Mouse (Mus musculus): ENCODE measurements around the gene Hif1an. TPM values are rescaled to one million over a fixed set of nuclear protein-coding genes. Genes with fewer than 3 reads are reported as not detected.

Gene Hif1an
- polyA plus RNA-seq, 1 experiment: 13.5 TPM

GRCm38 (mm10) chr19:44589591-44590223 is 27.1 kb downstream of the Hif1an start:
- Histone ChIP-seq H3K79me2 (ENCODE audit: control insufficient read depth, insufficient read depth) (no peaks in the 10 kb centered on the region), H3K27me3 (ENCODE audit: control insufficient read depth, insufficient read depth, insufficient read length) (peaks cover 57% of the 10 kb centered on the region), H3K79me3 (ENCODE audit: low read depth) (no peaks in the 10 kb centered on the region), H3K36me3 (ENCODE audit: control insufficient read depth, insufficient read depth) (no peaks in the 10 kb centered on the region), H3ac (ENCODE audit: control insufficient read depth, insufficient read length, low read depth) (no peak overlapping the region), H3K4me3 (ENCODE audit: insufficient read depth, poor library complexity, severe bottlenecking) (no peak overlapping the region)
- no peak for TF ChIP-seq USF1 (IDR thresholded peaks at IDR 0.05; ENCODE audit: low read depth)
- no peak for TF ChIP-seq MYOG (IDR thresholded peaks at IDR 0.05; ENCODE audit: control insufficient read depth, extremely low read depth, insufficient read length)
- TF ChIP-seq MYOD1 (IDR thresholded peaks at IDR 0.05; ENCODE audit: control insufficient read depth, insufficient read length, low read depth): no peak
- no peak for TF ChIP-seq CTCF (IDR thresholded peaks at IDR 0.05; ENCODE audit: control insufficient read depth, insufficient read depth, insufficient read length)
- TF ChIP-seq MAX (IDR thresholded peaks at IDR 0.05): no peak
- TF ChIP-seq FOSL1 (IDR thresholded peaks at IDR 0.05; ENCODE audit: insufficient read depth, low read length, poor library complexity, severe bottlenecking): no peak
- TF ChIP-seq CEBPB (IDR thresholded peaks at IDR 0.05; ENCODE audit: low read depth): no peak

DNA sequence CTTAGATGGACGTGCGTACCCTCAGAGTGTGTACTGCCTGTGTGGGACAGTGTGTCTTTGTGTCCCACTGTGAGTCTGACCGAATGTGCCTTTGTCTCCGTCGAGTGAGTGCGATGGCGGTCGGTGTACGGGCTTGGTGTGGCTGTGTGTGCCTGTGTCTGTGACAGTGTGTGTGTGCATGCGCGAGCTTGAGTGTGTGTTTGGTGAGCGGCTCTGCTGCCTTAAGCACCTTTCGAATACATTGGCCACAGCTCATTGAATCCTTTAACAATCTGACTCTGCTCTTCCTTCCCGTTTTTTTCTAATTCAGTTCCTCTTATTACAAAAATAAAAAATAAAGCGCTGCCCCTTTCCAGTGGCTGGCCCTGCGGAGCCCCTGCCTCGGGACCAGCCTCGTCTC is 28.3 kb downstream of the Hif1an start:
- no peaks in the 10 kb centered on the region for H3K79me2 ChIP-seq (ENCODE audit: control insufficient read depth, insufficient read depth)
- no peak for TF ChIP-seq MYOD1 (IDR thresholded peaks at IDR 0.05; ENCODE audit: control insufficient read depth, insufficient read length, low read depth)
- no peaks in the 10 kb centered on the region for H3K79me3 ChIP-seq (ENCODE audit: low read depth)
- no peak overlapping the region for H3ac ChIP-seq (ENCODE audit: control insufficient read depth, insufficient read length, low read depth)
- no peaks in the 10 kb centered on the region for H3K36me3 ChIP-seq (ENCODE audit: control insufficient read depth, insufficient read depth)
- H3K27me3 ChIP-seq (ENCODE audit: control insufficient read depth, insufficient read depth, insufficient read length): peaks cover 56% of the 10 kb centered on the region
- H3K4me3 ChIP-seq (ENCODE audit: insufficient read depth, poor library complexity, severe bottlenecking): no peak overlapping the region

DNA sequence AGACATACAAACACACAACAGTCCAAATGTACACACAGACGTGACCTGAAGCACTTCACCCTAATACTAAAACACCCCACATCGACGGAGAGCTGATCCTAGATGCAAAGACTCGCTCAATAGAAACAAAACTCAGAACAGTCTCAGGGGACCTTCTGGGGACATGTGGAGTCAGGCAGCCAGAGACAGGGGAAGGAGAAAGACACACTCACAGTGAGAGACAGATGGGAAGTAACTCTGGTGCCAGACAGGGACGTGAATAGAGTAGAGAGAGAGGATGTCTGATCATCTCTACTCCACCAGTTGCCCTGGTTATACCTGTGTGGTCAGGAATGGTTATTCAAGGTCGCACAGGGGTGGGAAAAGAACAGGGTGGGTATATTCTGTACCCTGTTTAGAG is 29.0 kb downstream of the Hif1an start:
- TF ChIP-seq CEBPB (IDR thresholded peaks at IDR 0.05; ENCODE audit: low read depth) (no peak), CTCF (IDR thresholded peaks at IDR 0.05; ENCODE audit: control insufficient read depth, insufficient read depth, insufficient read length) (no peak), MYOG (IDR thresholded peaks at IDR 0.05; ENCODE audit: control insufficient read depth, extremely low read depth, insufficient read length) (no peak), FOSL1 (IDR thresholded peaks at IDR 0.05; ENCODE audit: insufficient read depth, low read length, poor library complexity, severe bottlenecking) (no peak), MAX (IDR thresholded peaks at IDR 0.05) (no peak), MYOD1 (IDR thresholded peaks at IDR 0.05; ENCODE audit: control insufficient read depth, insufficient read length, low read depth) (no peak), USF1 (IDR thresholded peaks at IDR 0.05; ENCODE audit: low read depth) (no peak)
- Histone ChIP-seq H3K27me3 (ENCODE audit: control insufficient read depth, insufficient read depth, insufficient read length) (peaks cover 60% of the 10 kb centered on the region), H3K4me3 (ENCODE audit: insufficient read depth, poor library complexity, severe bottlenecking) (no peak overlapping the region), H3ac (ENCODE audit: control insufficient read depth, insufficient read length, low read depth) (no peak overlapping the region), H3K79me2 (ENCODE audit: control insufficient read depth, insufficient read depth) (no peaks in the 10 kb centered on the region), H3K79me3 (ENCODE audit: low read depth) (no peaks in the 10 kb centered on the region), H3K36me3 (ENCODE audit: control insufficient read depth, insufficient read depth) (no peaks in the 10 kb centered on the region)

- peaks cover 57% of the 10 kb centered on the region for H3K27me3 ChIP-seq (ENCODE audit: control insufficient read depth, insufficient read depth, insufficient read length)
- no peak for TF ChIP-seq FOSL1 (IDR thresholded peaks at IDR 0.05; ENCODE audit: insufficient read depth, low read length, poor library complexity, severe bottlenecking)
- TF ChIP-seq USF1 (IDR thresholded peaks at IDR 0.05; ENCODE audit: low read depth): no peak
- TF ChIP-seq CEBPB (IDR thresholded peaks at IDR 0.05; ENCODE audit: low read depth): no peak
- no peak for TF ChIP-seq MAX (IDR thresholded peaks at IDR 0.05)
- no peak for TF ChIP-seq MYOD1 (IDR thresholded peaks at IDR 0.05; ENCODE audit: control insufficient read depth, insufficient read length, low read depth)
- TF ChIP-seq CTCF (IDR thresholded peaks at IDR 0.05; ENCODE audit: control insufficient read depth, insufficient read depth, insufficient read length): no peak
- TF ChIP-seq MYOG (IDR thresholded peaks at IDR 0.05; ENCODE audit: control insufficient read depth, extremely low read depth, insufficient read length): no peak
- no peaks in the 10 kb centered on the region for H3K79me3 ChIP-seq (ENCODE audit: low read depth)
- H3K4me3 ChIP-seq (ENCODE audit: insufficient read depth, poor library complexity, severe bottlenecking): no peak overlapping the region
- no peak overlapping the region for H3ac ChIP-seq (ENCODE audit: control insufficient read depth, insufficient read length, low read depth)
- H3K79me2 ChIP-seq (ENCODE audit: control insufficient read depth, insufficient read depth): no peaks in the 10 kb centered on the region
- no peaks in the 10 kb centered on the region for H3K36me3 ChIP-seq (ENCODE audit: control insufficient read depth, insufficient read depth)
Measured at GRCm38 (mm10) chr19:44594180-44594579, 31.5 kb downstream of the Hif1an start.

DNA sequence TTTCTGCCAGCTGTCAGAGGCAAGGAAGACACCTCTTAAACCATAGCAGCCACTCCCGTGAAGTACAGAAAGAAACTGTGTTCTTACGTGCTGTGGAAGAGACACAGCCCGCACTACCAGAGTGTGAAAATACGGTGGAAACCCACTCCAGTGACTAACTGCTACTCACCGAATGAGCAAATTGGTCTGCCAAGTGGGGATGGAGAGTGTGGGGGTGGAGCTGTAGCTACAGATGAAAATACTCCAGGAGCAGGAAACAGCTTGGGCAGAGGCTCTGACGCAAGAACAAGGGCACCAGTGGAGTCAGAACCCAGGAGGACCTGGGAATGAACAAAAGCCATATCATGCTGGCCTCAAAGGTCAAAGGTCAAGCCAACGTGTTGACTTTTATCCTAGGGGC is 55.5 kb downstream of the Hif1an start:
- H3K36me3 ChIP-seq (ENCODE audit: control insufficient read depth, insufficient read depth): no peaks in the 10 kb centered on the region
- no peaks in the 10 kb centered on the region for H3K79me3 ChIP-seq (ENCODE audit: low read depth)
- H3K4me3 ChIP-seq (ENCODE audit: insufficient read depth, poor library complexity, severe bottlenecking): no peak overlapping the region
- H3ac ChIP-seq (ENCODE audit: control insufficient read depth, insufficient read length, low read depth): no peak overlapping the region
- H3K79me2 ChIP-seq (ENCODE audit: control insufficient read depth, insufficient read depth): no peaks in the 10 kb centered on the region
- TF ChIP-seq MYOD1 (IDR thresholded peaks at IDR 0.05; ENCODE audit: control insufficient read depth, insufficient read length, low read depth): no peak
- TF ChIP-seq CTCF (IDR thresholded peaks at IDR 0.05; ENCODE audit: control insufficient read depth, insufficient read depth, insufficient read length): no peak
- TF ChIP-seq MAX (IDR thresholded peaks at IDR 0.05): no peak
- TF ChIP-seq FOSL1 (IDR thresholded peaks at IDR 0.05; ENCODE audit: insufficient read depth, low read length, poor library complexity, severe bottlenecking): no peak
- TF ChIP-seq USF1 (IDR thresholded peaks at IDR 0.05; ENCODE audit: low read depth): no peak
- TF ChIP-seq MYOG (IDR thresholded peaks at IDR 0.05; ENCODE audit: control insufficient read depth, extremely low read depth, insufficient read length): no peak
- TF ChIP-seq CEBPB (IDR thresholded peaks at IDR 0.05; ENCODE audit: low read depth): no peak
- H3K27me3 ChIP-seq (ENCODE audit: control insufficient read depth, insufficient read depth, insufficient read length): peaks cover 59% of the 10 kb centered on the region

Other genes starting within 250 kb of the Hif1an start
- 0.05 TPM for gene Scd4, start 229.8 kb upstream of the Hif1an start, polyA plus RNA-seq (2012; fragmentation: generic; extraction: Trizol)
- gene Scd1, start 155.0 kb upstream of the Hif1an start, polyA plus RNA-seq (2012; fragmentation: generic; extraction: Trizol): 47.1 TPM
- not detected for gene Wnt8b, start 69.4 kb upstream of the Hif1an start, polyA plus RNA-seq (2012; fragmentation: generic; extraction: Trizol)
- gene Sec31b, start 17.0 kb upstream of the Hif1an start, polyA plus RNA-seq (2012; fragmentation: generic; extraction: Trizol): 0.01 TPM
- not detected for gene Gm20538, start 10.0 kb upstream of the Hif1an start, polyA plus RNA-seq (2012; fragmentation: generic; extraction: Trizol)
- gene Ndufb8, start 7.4 kb upstream of the Hif1an start, polyA plus RNA-seq (2012; fragmentation: generic; extraction: Trizol): 473 TPM
- gene Pax2, start 193.2 kb downstream of the Hif1an start, polyA plus RNA-seq (2012; fragmentation: generic; extraction: Trizol): not detected

All from C2C12 (cell line).